Mouse (Mus musculus) hematopoietic multipotent progenitor cell, adult 10-12 weeks (in vitro differentiated cells): ENCODE data around the gene Mrpl4. TPM values are rescaled to one million over a fixed set of nuclear protein-coding genes. Genes with fewer than 3 reads are reported as not detected.

Experiments used
- polyA plus RNA-seq: library from polyadenylated mRNA; stranded (reverse); fragments of >175 nt; gene quantifications from 2 replicates; pipeline ENCODE4 v1.2.3, GENCODE M21; 2012; ENCODE audit warnings: low replicate concordance

The Mrpl4 gene
- polyA plus RNA-seq = 45.9 and 87.9 TPM in 2 replicates

GRCm38 (mm10) chr9:21002627-21003551 is at the start of gene Mrpl4:
Gene Mrpl4 (plus strand): TSS chr9:21002738.

DNA sequence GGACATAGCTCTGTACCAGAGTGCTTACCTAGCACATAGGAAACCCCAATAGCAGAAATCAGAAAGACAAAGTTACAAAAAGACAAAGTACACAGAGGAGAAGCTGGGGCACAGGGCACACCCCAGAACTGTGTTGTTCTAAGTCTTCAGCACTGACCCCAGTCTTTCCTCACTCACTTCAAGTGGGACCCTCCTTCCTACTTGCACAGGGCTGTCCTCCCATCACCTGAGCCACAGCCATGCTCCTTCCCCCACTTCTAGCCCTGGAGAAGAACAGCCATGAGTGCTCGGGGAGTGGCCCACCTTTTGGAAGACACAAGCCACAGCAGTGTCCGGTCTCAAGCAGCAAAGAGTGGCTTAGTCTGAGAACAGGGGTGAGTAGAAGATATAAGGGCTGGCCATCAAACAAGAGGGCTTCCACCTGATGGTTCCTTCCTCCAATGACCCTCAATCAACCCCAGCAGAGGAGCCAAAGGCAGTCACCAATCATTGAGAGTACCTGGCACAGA is 43.1 kb upstream of the Mrpl4 start, which contains the start of gene Dnmt1:
Dnmt1 (minus strand) TSS at position 459 of the 509 bp plus-strand sequence.

DNA sequence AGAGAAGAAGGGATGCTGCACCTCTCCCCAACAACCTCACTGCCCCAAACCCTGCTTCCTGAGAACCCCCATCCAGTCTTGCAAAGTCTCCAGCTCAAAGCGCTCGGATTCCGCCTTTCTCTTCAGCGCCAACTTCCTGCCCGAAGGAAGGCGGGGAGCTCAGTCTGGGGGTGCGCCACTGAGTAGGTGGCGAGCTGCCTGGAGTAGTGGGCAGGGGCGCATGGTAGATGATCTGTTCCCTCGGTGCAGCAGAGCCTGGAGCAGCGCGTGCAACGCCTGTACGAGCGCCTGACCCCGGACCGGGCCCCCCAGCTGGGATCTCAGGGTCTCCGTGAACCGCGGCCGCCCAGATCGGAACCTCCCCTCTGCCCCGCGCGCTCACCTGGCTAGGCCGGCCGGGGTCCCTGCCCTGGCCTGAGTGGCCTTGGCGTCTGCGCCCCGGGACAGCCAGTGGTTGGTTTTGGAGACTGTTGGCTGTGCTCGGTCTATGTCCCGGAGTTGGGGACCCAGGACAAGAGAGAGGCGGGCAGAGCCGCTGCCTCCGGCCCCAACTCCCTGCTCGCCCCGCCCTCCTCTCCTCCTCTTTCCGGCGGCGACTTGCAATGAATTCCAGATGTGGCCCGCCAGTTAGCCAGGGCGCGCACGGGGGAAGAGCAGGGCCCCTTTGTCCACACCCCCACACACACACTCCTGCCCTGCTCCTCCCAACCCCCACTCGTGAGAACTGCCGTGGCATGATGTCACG is 26.1 kb upstream of the Mrpl4 start, which contains the start of gene S1pr2:
S1pr2 (minus strand) TSS at position 566 of the 745 bp plus-strand sequence.

GRCm38 (mm10) chr9:21015571-21016130 is 13.1 kb downstream of the Mrpl4 start, which contains the start of gene Icam1:
Gene Icam1 (plus strand): TSS chr9:21015985.

DNA sequence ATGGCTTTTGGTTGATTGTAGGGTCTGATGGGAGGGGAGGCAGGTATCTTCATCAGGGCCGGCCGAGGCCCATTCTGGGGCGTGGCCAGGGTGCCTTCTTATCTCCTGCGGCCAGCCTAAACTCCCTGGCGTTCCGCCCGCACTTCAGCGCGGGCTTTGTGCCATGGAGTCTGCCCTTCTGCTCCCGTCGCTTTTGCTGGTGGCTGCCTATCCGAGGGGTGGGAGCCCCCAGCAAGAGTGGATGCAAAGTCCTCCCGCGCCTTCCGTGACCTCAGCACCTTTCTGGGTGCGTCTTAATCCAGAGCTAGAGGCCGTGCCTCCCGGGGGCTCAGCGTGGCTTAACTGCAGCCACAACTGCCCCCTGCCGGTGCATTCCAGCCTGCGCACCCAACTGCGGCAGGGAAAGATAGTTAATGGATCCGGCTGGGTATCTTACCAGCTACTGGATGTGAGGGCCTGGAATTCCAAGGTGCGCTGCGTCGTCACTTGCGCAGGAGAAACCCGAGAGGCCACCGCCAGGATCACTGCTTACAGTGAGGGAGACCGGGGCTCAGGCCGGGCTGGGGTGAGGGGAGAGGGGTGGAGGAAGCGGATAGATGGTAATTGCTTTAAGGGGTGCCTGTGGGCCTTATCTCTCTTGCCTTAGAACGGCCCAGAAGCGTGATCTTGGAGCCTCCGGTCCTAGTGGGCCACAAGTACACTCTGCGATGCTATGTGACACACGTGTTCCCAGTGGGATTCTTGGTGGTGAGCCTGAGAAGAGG is 26.9 kb downstream of the Mrpl4 start, which contains the start of gene Icam4:
Icam4 (plus strand) TSS at position 83 of the 764 bp plus-strand sequence.

GRCm38 (mm10) chr9:21031896-21032351 is 29.4 kb downstream of the Mrpl4 start, which contains the start of gene Icam5:
Gene Icam5 (plus strand): TSS chr9:21032073.

Other genes with a start within 250 kb of the Mrpl4 start
- gene Col5a3, start 187.7 kb upstream of the Mrpl4 start, polyA plus RNA-seq = 0.94 and 1.0 TPM in 2 replicates
- not detected in 2 replicates for gene Rdh8, start 184.2 kb upstream of the Mrpl4 start, polyA plus RNA-seq
- 86.0 and 279 TPM in 2 replicates for gene A230050P20Rik, start 134.1 kb upstream of the Mrpl4 start, polyA plus RNA-seq
- 2.3 and 3.8 TPM in 2 replicates for gene Angptl6, start 123.0 kb upstream of the Mrpl4 start, polyA plus RNA-seq
- gene Ppan, start 114.6 kb upstream of the Mrpl4 start, polyA plus RNA-seq = 93.7 and 103 TPM in 2 replicates
- gene Eif3g, start 104.1 kb upstream of the Mrpl4 start, polyA plus RNA-seq = 192 and 471 TPM in 2 replicates
- gene Dnmt1, start 42.9 kb upstream of the Mrpl4 start, polyA plus RNA-seq = 59.7 and 61.0 TPM in 2 replicates
- 1.7 and 4.4 TPM in 2 replicates for gene S1pr2, start 26.0 kb upstream of the Mrpl4 start, polyA plus RNA-seq
- 37.9 and 60.7 TPM in 2 replicates for gene Icam1, start 13.2 kb downstream of the Mrpl4 start, polyA plus RNA-seq
- gene Icam4, start 26.6 kb downstream of the Mrpl4 start, polyA plus RNA-seq = 2.4 and 30.5 TPM in 2 replicates
- 1.2 and 1.5 TPM in 2 replicates for gene Icam5, start 29.3 kb downstream of the Mrpl4 start, polyA plus RNA-seq
- 4.7 and 6.8 TPM in 2 replicates for gene Zglp1, start 64.4 kb downstream of the Mrpl4 start, polyA plus RNA-seq
- gene Gm49373, start 70.4 kb downstream of the Mrpl4 start, polyA plus RNA-seq = 0.26 and 0.64 TPM in 2 replicates
- 24.8 and 46.2 TPM in 2 replicates for gene Fdx1l, start 70.9 kb downstream of the Mrpl4 start, polyA plus RNA-seq
- 43.7 and 103 TPM in 2 replicates for gene Gm38431, start 89.3 kb downstream of the Mrpl4 start, polyA plus RNA-seq
- 182 and 466 TPM in 2 replicates for gene Raver1, start 89.3 kb downstream of the Mrpl4 start, polyA plus RNA-seq
- gene Tyk2, start 128.5 kb downstream of the Mrpl4 start, polyA plus RNA-seq = 47.9 and 58.5 TPM in 2 replicates
- gene Cdc37, start 147.2 kb downstream of the Mrpl4 start, polyA plus RNA-seq = 137 and 226 TPM in 2 replicates
- gene Pde4a, start 163.0 kb downstream of the Mrpl4 start, polyA plus RNA-seq = 9.8 and 19.5 TPM in 2 replicates
- 49.8 and 76.0 TPM in 2 replicates for gene Keap1, start 236.6 kb downstream of the Mrpl4 start, polyA plus RNA-seq
- 11.6 and 51.4 TPM in 2 replicates for gene S1pr5, start 245.7 kb downstream of the Mrpl4 start, polyA plus RNA-seq